Mouse (Mus musculus): Measurements from ENCODE around the gene Mfsd4b1.
A peak's percentile ranks its signal among the peaks of the same experiment; 100 is the strongest.

Mfsd4b1 gene

DNA sequence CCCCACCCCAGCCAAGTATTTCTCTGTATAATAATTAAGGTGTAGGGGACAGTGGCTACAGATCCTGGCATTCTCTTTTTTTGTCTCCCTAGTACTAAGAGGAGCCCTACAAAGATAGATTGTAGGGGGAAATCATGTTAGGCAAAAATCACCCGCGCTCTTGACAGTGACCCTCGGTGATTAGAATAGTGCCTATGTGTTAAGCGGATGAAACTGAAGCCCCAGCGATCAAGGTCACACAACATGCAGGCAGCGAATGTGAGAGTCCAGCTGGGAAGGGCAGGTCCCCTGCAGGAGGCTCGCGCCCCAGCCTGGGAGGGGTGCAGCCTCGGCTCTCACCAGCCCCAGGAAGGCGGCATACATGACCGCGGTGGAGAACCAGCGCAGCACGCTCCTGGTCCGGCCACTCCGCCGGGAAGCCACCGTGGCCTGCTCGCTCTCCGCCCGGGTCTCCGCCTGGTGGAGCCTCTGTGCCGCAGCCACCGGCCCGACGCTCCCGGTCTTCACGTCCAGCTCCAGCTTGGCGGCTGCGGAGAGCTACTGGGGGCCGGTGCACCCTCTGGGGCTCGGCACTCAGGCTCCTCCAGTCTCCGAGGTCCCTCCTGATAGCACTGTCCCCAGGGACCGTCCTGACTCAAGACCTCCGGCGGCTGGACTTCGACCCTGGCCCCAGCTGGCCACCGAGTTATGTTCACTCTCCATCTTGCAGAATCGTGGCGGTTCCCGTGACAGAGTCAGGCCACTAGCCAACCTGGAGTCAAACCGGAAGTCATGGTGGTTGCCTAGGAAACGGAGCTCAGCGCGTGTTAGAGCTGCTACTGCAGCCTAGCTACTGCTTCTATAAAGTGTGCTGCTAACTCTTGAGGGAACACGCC is at the start of gene Mfsd4b1:
Mfsd4b1 (minus strand) TSS at position 715 of the 875 bp plus-strand sequence.
- DNase-seq (ENCODE audit: low spot score in 2 of 2): peak; percentile 54 to 84

DNA sequence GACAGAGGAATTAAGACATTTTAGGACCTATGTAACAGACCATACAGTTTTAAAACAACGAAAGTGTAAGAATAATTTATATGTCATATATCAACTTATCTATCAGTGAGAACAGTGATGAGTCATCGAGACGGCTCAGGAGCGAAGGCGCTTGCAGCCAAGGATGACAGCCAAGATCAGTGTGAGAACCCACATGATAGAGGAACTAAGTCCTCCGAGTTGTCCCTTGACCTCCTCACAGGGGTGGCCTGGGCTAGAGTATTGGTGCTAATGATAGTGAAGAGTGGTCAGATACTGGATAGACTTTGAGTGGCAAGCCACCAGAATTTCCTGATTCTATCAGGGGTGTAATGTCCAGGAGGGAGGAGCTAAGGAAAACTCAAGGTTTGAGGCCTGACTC is 48.5 kb upstream of the Mfsd4b1 start:
- DNase-seq (ENCODE audit: low spot score in 2 of 2): no peak

DNA sequence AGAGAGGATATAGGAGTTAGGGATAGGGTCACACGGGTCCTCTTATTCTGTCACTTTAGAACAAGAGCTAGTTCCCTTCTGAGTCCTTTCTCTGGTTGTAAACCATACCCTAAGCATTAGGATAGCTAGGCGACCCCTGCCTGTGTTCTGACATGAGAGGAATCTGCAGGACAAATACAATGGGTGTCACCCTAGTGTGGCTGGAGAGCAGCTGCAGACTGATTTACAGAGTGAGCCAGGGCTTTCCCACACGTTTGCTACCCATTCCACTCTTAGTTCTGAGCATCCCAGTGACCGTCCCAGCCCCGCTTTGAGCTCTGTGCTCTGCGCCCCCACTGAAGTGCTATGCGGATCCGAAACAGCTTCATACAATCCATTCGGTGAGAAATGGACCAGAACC is 45.6 kb upstream of the Mfsd4b1 start:
- DNase-seq (ENCODE audit: low spot score in 2 of 2): no peak

DNA sequence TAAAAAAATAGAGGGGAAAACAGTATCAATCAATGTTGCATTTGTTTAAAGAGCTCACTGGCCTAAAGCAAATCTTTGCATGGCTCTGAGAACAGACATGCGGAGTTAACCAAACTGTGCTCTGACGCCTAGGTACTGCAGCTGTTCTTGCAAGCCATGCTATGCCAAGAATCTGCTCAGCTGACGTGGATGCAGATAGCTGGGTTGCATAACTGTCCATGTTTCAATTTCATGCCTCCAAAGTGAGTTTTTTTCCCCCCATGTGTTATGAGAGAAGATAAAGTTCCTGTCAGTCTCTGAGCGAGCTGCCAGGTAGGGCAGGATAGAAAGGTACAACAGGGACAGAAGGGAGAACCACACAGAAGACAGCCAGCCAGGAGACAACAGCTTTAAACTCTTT is 44.2 kb upstream of the Mfsd4b1 start:
- DNase-seq (ENCODE audit: low spot score in 2 of 2): no peak

DNA sequence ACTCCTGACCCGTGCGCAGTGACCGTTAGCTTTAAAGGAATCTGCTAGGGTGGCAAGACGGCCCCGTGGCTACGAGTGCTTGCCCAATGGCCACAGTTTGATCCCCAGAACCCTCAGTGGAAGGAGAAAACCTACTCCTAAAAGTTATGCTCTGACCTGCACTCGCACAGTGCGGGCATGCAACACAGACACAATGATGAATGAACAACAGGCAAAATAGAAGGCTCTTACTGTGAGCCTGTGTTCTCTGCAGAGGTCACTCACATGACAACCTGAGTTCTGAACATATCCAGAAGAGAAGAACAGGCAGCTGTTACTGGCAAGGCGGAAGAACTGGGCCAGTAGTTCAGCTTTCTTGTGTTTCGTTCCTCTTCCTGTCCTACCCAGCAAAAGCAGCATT is 43.5 kb upstream of the Mfsd4b1 start:
- no peak for DNase-seq (ENCODE audit: low spot score in 2 of 2)

DNA sequence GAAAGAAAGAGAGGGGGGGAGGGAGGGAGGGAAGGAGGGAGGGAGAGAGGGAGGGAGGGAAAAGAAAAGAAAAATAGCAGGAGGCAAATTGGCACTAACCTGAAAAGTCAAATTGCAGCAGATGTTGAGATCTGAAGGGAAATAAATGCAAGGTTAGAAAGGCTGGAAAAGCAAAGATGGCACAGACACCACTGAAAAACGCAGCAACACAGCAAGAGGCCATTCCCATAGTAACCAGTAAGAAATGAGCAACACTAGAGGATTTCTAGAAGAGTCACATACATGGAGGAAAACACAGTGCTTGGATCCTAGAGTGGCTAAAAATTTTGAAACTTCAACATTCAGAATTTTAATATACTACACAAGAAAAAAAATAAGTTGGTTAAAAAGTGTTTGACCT is 42.5 kb upstream of the Mfsd4b1 start:
- no peak for DNase-seq (ENCODE audit: low spot score in 2 of 2)

DNA sequence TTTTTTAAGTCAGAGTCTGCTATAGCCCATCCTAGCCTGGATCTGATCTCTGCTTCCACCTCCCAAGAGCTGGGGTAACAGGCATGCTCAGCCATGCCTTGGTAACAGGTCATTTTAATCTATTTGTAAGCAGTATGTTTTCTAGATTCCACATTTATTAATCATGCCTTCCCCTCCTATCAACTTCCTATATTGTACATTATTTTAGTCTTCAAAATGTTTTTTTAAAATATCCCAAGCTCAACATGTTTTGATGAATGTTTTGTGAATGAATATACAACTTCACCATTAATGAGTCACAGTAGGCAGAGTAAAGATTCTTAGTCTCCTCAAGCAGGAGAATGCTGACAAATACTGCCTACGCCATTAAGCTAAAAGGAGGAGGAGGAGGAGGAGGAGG is 42.0 kb upstream of the Mfsd4b1 start:
- DNase-seq (ENCODE audit: low spot score in 2 of 2): no peak

DNA sequence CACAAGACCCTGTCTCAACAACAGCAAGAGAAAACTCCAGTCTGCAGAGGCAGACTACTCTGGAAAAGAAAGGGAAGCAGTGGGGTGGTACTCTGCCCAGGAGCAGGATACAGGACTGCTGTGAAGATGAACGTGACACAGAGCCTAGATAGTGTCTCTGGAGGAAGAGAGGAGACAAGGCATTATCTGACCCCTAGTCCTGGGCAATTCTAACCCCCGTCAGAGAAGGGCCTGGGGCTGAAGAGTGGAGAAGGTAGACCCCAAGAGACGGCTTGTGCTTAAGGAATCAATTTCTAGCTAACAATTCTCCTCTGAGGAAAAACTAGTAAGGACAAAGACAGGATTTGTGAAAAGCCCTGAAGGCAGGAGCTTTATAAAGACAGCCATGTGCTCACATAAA is 40.3 kb upstream of the Mfsd4b1 start:
- DNase-seq (ENCODE audit: low spot score in 2 of 2): no peak

DNA sequence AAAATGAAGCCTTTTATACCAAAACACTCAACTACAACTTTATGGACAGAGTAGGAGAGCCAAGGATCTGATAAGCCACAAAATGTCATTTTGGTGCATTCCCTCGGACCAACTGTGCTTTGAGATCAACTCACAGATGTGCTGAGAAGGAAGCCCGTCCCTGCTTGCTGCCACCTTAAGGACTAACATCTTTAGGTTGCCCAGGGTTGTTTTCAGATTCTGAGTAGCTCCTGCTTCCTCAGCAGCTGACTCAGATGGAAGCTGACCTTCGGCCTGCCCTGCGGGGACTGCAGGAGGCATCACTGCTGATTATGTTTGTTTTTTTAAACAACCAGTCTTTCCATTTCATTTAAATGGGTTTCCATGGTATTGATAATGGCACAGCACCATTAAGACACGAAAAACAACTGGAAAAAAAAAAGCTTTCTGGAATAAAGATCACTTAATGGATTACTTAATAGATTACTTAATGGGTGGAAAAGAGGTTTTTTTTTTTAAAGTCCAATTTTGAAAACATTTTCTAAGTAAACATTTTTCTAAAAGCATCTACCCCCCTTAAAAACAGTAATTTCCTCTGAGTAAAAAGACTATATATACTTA is 38.3 kb upstream of the Mfsd4b1 start:
- DNase-seq (ENCODE audit: low spot score in 2 of 2): no peak

DNA sequence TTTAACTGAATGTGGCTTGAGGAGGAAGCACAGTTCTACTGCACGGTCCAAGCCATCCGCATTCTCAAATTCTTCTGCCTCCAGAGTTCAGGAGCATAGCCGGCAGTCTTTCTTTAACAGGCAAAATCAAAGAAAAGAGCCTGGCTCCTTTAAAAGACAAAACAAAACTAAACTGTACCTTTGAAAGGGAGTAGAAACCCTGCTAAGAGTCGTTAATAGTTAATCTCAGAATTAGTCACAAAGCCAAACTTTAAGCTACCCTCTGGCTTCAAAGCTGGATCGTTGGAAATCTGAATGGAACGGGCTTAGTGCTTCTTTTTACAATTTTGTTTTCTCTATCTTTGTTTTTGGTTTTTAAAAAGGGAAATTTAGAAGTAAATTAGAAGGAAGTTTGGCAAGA is 37.7 kb upstream of the Mfsd4b1 start:
- DNase-seq (ENCODE audit: low spot score in 2 of 2): no peak

DNA sequence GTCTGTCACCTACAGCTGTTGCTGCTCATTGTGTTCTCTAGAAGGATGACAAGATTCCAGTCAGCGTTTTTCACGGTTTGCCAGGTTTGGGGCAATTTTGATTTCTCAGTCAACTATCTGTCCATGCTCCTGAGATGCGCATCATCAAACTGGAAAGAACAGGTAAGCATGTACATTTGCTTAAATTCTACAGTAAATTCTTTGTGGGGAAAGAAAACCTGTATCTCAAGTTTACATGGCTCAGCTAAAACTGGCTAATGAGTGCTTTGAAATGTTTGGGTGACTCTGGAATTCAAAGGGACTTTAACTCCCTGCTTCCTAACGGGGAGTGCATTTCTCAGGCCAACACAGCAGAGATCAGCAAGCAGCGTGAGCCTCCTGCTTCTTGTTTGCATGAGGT is 36.9 kb upstream of the Mfsd4b1 start:
- DNase-seq (ENCODE audit: low spot score in 2 of 2): no peak

DNA sequence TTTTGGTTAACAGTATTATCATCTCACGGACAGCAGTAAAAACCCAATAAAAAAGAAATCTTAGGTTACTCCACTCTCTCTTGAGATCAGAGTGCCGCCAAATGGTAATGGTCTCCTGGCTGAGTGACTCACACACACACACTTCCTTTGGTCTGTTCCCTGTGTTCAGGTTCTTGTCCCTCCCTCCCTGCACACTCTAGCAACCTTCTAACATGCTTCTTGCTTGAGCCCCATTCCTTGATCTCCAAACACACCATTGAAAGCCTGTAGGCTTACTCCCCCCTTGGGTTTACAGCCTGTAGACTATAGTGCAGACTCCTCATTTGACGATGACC is 33.7 kb upstream of the Mfsd4b1 start:
- no peak for DNase-seq (ENCODE audit: low spot score in 2 of 2)

DNA sequence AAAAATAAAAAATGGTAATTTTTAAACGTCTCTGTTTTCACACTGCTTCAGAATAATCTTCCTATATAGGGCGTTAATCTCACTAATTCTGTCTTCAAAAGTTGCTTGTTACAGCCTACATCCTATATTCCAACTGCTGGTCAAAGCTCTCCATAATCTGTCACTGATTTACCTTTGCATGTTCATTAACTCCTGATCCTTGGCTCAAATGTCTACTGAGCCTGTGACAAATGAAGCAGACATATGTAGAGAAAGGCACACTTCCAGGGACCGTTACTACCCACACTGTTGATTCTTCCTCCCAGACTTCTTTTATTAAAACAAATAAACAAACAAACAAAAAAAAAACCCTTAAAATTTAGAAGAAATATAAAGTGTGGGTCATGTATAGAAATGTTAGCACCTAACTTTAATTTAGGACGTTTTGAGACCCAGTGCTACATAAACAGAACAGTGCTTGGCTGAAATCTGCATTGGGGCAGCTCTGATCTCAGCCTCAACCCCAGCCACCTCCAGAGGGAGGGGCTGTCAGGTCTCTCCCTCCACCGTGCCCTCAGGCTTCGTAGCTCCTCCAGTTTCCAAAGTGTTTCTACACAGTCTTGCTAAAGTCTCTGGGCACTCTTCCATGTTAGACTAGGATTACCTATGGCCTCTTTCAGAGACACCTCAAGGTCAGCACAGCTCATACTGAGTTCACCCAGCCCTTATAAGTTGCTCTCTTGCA is 33.2 kb upstream of the Mfsd4b1 start:
- DNase-seq (ENCODE audit: low spot score in 2 of 2): no peak

DNA sequence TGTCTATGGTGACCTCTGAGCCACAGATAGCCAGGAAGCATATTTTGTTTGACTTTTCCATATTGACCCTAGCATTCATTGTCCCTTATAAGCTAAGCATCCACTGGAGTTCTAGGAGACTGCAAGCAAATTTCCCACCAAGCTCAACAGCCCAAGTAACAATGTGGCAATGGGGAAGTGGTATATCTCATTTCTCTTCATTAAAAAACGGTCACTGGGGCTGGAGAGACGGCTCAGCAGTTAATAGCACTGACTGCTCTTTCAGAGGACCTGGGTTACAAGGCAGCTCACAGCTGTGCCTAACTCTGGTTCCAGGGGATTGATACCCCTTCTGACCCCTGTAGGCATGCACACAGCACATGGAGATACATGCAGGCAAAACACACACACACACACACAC is 32.5 kb upstream of the Mfsd4b1 start:
- DNase-seq (ENCODE audit: low spot score in 2 of 2): no peak

DNA sequence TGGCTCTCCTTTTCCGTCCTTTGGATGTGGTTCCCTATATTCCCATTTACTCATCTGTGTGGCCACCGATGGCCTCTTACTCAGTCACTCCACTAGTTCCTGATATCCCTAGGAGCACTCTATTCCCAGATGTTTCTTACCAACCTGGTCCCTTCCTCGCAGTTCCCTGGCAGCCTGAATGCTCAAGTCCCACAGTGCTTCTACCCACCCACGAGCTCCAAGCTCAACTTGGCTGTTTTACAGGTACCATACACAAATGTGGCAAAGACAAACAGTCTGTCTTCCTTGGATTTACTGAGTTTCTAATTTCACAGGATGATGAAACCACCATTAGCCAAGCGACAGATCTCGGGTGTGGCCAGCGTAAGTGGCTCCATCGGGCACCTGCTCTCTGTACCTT is 29.4 kb upstream of the Mfsd4b1 start:
- no peak for DNase-seq (ENCODE audit: low spot score in 2 of 2)

DNA sequence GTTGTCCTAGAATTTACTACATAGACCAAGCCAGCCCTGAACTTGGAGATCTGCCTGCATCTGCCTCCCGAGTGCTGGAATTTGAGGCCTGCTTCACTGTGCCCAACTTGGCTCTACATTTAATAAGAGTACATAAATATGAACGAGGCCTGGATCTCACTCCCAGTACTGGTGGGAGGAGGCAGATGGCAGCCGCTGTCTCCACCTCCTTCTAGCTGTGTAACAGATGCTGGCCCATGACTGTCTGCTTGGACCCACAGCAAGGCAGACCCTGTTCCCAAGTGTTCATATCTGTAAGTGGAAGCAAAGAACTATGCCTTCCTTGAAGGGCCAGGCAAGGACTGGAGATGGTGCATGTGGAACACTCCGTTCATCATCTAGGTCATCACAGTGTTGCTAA is 28.8 kb upstream of the Mfsd4b1 start:
- DNase-seq (ENCODE audit: low spot score in 2 of 2): no peak

DNA sequence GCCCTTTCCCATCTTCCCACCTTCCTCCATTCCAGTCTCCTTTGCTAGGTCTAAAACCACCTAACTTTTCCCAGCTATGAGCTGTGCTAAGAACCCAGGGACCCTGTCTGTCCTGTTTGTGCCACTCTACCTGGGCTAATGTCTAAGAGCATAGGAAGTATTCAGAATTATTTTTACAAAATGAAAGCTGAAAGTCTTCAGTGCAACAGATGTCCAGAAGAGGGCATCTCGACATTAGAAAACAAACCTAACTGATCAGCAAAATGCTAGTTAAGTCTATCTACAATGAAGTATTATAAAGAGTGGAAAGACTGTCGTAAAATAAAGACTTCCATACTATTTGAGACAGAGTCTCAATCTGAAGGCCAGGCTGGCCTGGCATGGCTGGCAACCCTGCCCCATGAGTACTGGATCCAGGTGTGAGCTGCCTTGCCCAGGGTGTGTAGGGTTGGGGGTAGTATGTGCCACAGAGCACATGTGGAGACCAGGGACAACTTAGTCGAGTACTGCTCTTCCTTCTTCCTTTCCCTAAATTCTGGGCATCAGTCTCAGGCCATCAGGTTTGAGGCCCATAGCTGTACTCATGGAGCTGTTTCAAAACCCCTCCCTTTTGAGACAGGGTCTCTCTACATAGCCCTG is 28.3 kb upstream of the Mfsd4b1 start:
- no peak for DNase-seq (ENCODE audit: low spot score in 2 of 2)

DNA sequence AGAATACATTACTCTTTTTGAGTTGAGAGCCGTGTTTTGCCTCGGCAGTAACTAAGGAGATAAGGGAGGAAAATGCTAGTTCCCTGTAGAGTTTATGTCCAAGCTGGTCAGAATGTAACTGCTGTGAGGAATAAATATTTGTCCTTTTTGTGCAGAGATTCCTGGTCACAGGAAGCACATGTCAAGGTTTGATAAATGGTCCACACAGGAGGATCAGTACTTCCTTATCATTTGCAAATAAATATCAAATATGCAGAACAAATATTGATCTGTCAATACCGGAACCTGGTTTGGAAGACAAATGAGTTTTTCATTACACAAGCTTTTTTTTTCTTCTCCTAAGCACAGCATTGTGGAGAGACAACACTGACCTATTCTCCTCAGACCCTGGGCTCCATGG is 26.9 kb upstream of the Mfsd4b1 start:
- no peak for DNase-seq (ENCODE audit: low spot score in 2 of 2)

DNA sequence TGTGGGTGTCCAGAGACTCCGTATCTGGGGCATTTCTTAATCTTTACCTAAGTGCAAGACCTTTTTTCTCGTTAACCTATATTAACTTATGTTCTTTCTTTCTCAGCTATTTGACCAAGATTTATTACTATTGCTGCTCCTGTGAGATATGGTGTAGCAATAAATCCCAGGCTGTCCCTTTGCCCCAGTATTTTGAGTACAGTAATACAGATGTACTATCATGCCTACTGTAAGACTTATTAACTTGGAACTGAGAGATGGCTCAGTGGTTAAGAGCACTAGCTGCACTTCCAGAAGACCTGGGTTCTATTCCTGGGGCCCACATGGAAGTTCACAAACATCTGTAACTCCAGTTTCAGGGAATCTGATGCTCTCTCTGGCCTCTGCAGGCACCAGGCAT is 25.7 kb upstream of the Mfsd4b1 start:
- DNase-seq (ENCODE audit: low spot score in 2 of 2): no peak

DNA sequence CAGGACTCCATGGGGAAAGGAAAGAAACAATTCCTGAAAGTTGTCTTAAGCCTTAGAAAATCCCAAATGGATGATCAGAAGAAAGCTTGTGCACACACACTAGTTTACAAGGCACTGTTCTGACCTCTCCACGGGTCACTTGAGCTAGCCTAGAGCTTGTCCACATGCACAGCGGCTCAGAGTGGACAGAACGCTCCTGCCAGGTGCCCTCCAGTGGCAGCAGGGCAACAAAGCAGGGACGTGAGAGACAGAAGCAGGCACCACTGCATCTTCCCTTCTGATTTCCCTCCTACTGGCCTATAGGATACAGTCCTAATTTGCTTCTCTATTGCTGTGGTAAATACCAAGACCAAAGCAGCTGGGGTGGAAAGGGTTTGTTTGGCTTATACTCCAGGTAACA is 16.3 kb upstream of the Mfsd4b1 start:
- DNase-seq (ENCODE audit: low spot score in 2 of 2): no peak

DNA sequence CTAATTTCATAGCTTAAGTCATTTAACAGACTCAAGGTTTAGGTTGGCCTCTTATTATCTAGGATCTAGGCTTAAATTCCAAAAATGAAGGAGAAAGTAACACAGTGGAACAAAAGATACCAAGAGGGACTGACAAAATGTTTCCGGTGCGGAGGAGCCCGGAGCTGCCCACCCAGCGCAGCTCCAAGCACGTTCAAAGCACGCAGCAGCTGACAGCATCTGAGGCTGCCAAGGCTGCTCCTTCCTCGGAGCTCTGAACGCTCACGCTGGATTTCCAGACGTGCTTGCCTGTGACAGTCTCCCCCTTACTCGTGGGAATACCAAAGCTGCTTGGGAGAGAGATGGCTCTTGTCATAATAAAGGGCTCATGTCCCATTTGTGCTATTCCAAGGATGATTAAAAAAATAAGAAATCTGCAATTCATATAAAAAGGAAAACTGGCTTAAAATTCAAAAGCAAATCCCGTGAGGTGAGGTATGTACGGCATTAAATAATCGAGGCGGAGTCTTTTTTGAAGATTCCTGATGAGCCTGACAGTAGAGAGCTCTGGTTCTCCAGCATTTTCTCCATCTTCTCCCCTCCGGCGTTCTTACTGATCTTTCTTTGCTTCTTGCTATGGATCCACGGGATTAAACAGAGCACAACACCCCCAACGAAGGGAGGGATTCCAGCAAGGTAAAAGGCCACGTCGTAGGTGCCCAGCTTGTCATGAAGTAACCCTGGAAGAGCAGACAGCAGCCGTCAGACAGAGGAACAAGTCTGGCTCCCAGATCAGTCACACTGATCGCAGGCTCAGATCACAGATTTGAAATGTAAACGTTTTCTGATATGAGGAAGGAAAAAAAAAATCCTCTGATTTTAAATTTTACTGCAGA is 11.9 kb upstream of the Mfsd4b1 start:
- DNase-seq (ENCODE audit: low spot score in 2 of 2): no peak

DNA sequence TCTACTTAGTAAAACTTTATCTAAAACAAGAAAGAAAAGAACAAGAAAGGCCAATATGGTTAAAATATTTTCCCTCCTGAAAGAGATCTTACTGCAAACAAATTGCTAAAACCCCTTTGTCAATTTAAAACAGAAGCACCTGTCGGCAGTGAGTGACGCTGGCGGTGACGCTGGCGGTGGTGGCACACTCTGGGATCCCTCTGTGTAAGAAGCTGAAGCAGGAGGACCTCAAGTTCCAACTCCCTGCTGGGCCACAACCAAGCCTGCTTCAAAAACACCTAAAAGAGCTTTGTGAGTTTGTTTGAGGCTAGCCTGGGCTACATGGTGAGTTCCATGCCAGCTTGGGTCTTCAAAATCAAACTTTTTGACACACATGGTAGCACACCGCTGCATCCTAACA is 9.9 kb upstream of the Mfsd4b1 start:
- DNase-seq (ENCODE audit: low spot score in 2 of 2): no peak

Measured in urinary bladder, postnatal 36 days (tissue).